Mouse (Mus musculus): ENCODE data around the gene Fahd1.

DNA sequence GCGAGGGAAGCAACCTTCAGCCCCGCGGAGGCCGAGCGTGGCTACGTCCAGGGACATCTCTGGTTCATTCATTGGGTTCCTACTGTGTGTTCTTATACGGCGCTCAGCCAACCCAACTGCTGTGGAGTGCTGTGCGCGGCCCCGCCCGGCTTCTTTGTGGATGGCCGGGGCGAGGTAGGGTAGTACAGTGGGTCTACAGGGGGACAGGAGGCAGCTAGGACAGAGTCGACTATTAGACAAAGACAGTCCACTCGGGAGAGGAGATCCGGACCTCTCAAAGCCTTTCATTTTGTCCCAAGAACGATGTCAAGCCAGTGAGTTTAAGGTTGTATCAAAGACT lies 36.7 kb upstream of the Fahd1 start:
- TF ChIP-seq CTCF (IDR thresholded peaks at IDR 0.05; ENCODE audit: extremely low read depth, insufficient read length, insufficient replicate concordance, low read depth, low read length), result no peak
- no peak for TF ChIP-seq POLR2A (IDR thresholded peaks at IDR 0.05; ENCODE audit: low read depth, low read length)

Measured in small intestine, adult 2 months (tissue).